Comparison of ENCODE assay signal across 23 mouse cellular contexts in genomic region chr7:89522170-89522569, GRCm38 (mm10). TPM values are rescaled to one million over a fixed set of nuclear protein-coding genes. Genes with fewer than 3 reads are reported as not detected.
DNase-seq lines count a peak whose midpoint lies in the region; ATAC-seq and TF ChIP-seq lines count a peak whose summit lies in the region.
"Had no signal": no experiment of that assay in that cellular context is flagged by ENCODE, and none has a peak within 500 bp of the region (broad histone marks: within the 10 kb centered on the region; RNA-seq: fewer than 3 reads in every experiment).

No protein-coding gene starts in this region.

- intact Hi-C loops in heart, postnatal 25 days (cut with DNase I): no loop called here

- H3K36me3 ChIP-seq in heart, embryonic 12.5 days: no peaks in the 10 kb centered on the region
- H3K36me3 ChIP-seq in lung, embryonic 14.5 days (ENCODE audit: insufficient read depth): no peaks in the 10 kb centered on the region
- no peaks in the 10 kb centered on the region for H3K36me3 ChIP-seq in intestine, embryonic 14.5 days (ENCODE audit: control insufficient read depth, insufficient read depth, low read length)
- no peaks in the 10 kb centered on the region for H3K36me3 ChIP-seq in limb, embryonic 14.5 days (ENCODE audit: control insufficient read depth, insufficient read depth, low read length)

- ATAC-seq in heart, embryonic 12.5 days (ENCODE audit: insufficient number of reproducible peaks, low FRiP score): no peak
- no peak for ATAC-seq in lung, embryonic 14.5 days (ENCODE audit: insufficient read depth)
- ATAC-seq in intestine, embryonic 14.5 days (replicated peaks; ENCODE audit: low FRiP score, low TSS enrichment, low read depth): no peak
- no peak for ATAC-seq in limb, embryonic 14.5 days (ENCODE audit: low FRiP score, low read depth)
- ATAC-seq: forebrain, embryonic 14.5 days; hindbrain, embryonic 16.5 days had no signal

- peak overlapping the region; percentile 62 for H3K4me2 ChIP-seq in heart, embryonic 12.5 days
- H3K4me2 ChIP-seq in lung, embryonic 14.5 days: peak overlapping the region; percentile 25
- peak overlapping the region; percentile 23; the same call in 1 of the 2 replicates for H3K4me2 ChIP-seq in intestine, embryonic 14.5 days (ENCODE audit: low read length)
- no peak overlapping the region for H3K4me2 ChIP-seq in limb, embryonic 14.5 days (replicated peaks; ENCODE audit: low read depth, low read length, severe bottlenecking)
- H3K4me2 ChIP-seq: liver, embryonic 11.5 days had no signal

- peak overlapping the region; percentile 18 for H3K4me3 ChIP-seq in heart, embryonic 12.5 days
- no peak overlapping the region for H3K4me3 ChIP-seq in lung, embryonic 14.5 days (ENCODE audit: low read depth, low read length)
- no peak overlapping the region for H3K4me3 ChIP-seq in intestine, embryonic 14.5 days (ENCODE audit: low read depth, low read length)
- H3K4me3 ChIP-seq in limb, embryonic 14.5 days (replicated peaks; ENCODE audit: low read length): no peak overlapping the region
- H3K4me3 ChIP-seq: erythroblast, embryonic 14.5 days; layer of hippocampus, adult 2 months; megakaryocyte, embryonic 14.5 days had no signal

- H3K4me1 ChIP-seq in heart, embryonic 12.5 days (replicated peaks): peaks cover 24% of the 10 kb centered on the region
- H3K4me1 ChIP-seq in lung, embryonic 14.5 days (ENCODE audit: insufficient read depth): no peaks in the 10 kb centered on the region
- H3K4me1 ChIP-seq in intestine, embryonic 14.5 days (replicated peaks; ENCODE audit: control insufficient read depth, insufficient read depth, low read length): no peaks in the 10 kb centered on the region
- H3K4me1 ChIP-seq in limb, embryonic 14.5 days (ENCODE audit: control insufficient read depth, insufficient read depth, low read length): 0 out of 2 replicates have a peak, but pooled peaks cover 2% of the 10 kb centered on the region

- WGBS in heart, embryonic 12.5 days: 13% methylated on average over 10 of the region's 10 CpGs
- 21% methylated on average over 10 of the region's 10 CpGs for WGBS in lung, embryonic 14.5 days
- WGBS in intestine, embryonic 14.5 days: 36% methylated on average over 10 of the region's 10 CpGs
- 33% methylated on average over 10 of the region's 10 CpGs for WGBS in limb, embryonic 14.5 days

- TF ChIP-seq POLR2A in limb, embryonic 14.5 days (IDR thresholded peaks at IDR 0.05; ENCODE audit: borderline replicate concordance, extremely low read depth, insufficient read depth, insufficient read length): no peak

- no peak for TF ChIP-seq CTCF in lung, embryonic 14.5 days (IDR thresholded peaks at IDR 0.05; ENCODE audit: low read depth)

- DNase-seq in heart, postnatal 25 days (ENCODE audit: low spot score): no peak
- no peak for DNase-seq in lung, embryonic 14.5 days
- no peak for DNase-seq in lung, postnatal 14 days
- DNase-seq in intestine, embryonic 14.5 days (ENCODE audit: low spot score): no peak
- peak; percentile 15 for DNase-seq in limb, embryonic 14.5 days (ENCODE audit: low spot score)
- DNase-seq in left cerebral cortex, adult 9 months (ENCODE audit: low spot score in 2 of 2): no peak
- DNase-seq: B cell, adult 2 months; cerebellum, adult 8-10 months; gastrocnemius, postnatal 10 days; kidney, adult 2 months; kidney, postnatal 10 days; layer of hippocampus, postnatal 36 days; lung, adult 2 months; midbrain, embryonic 14.5 days; spleen, adult 18-20 months had no signal

- no peaks in the 10 kb centered on the region for H3K27me3 ChIP-seq in heart, embryonic 12.5 days (replicated peaks)
- peaks cover 8% of the 10 kb centered on the region; the same call in 1 of the 2 replicates for H3K27me3 ChIP-seq in lung, embryonic 14.5 days (ENCODE audit: insufficient read depth, low read length)
- H3K27me3 ChIP-seq in intestine, embryonic 14.5 days (replicated peaks; ENCODE audit: control insufficient read depth, insufficient read depth, low read length): no peaks in the 10 kb centered on the region
- H3K27me3 ChIP-seq in limb, embryonic 14.5 days (ENCODE audit: control insufficient read depth, insufficient read depth, low read length): no peaks in the 10 kb centered on the region

- no peak overlapping the region for H3K27ac ChIP-seq in heart, embryonic 12.5 days (ENCODE audit: poor library complexity, severe bottlenecking)
- H3K27ac ChIP-seq in lung, embryonic 14.5 days (ENCODE audit: low read depth): no peak overlapping the region
- H3K27ac ChIP-seq in intestine, embryonic 14.5 days (ENCODE audit: low read depth): 0 out of 2 replicates have a peak overlapping the region, but pooled peaks have one; percentile 38
- no peak overlapping the region for H3K27ac ChIP-seq in limb, embryonic 14.5 days (replicated peaks; ENCODE audit: low read depth, low read length)
- H3K27ac ChIP-seq: layer of hippocampus, adult 2 months had no signal

- H3K9ac ChIP-seq in heart, embryonic 12.5 days: peak overlapping the region; percentile 17; the same call in 1 of the 2 replicates
- no peak overlapping the region for H3K9ac ChIP-seq in lung, embryonic 14.5 days
- no peak overlapping the region for H3K9ac ChIP-seq in intestine, embryonic 14.5 days (ENCODE audit: low read length)
- H3K9ac ChIP-seq in limb, embryonic 14.5 days (ENCODE audit: low read depth, low read length, severe bottlenecking): no peak overlapping the region

- H3K9me3 ChIP-seq in heart, embryonic 12.5 days (replicated peaks): no peaks in the 10 kb centered on the region
- H3K9me3 ChIP-seq in lung, embryonic 14.5 days (ENCODE audit: low read depth, low read length): no peaks in the 10 kb centered on the region; the same call in 1 of the 2 replicates
- H3K9me3 ChIP-seq in intestine, embryonic 14.5 days (ENCODE audit: control insufficient read depth, low read length): no peaks in the 10 kb centered on the region
- H3K9me3 ChIP-seq in limb, embryonic 14.5 days (ENCODE audit: control insufficient read depth, low read length): peaks cover 11% of the 10 kb centered on the region

RNA-seq across cellular contexts. Expression of gene Prss23, which starts 4.8 kb away (rescaled TPM):
- polyA plus RNA-seq in heart, embryonic 12.5 days (2016; fragmentation: Nextera tagmentation; extraction: Ambion mirVana): 33.5 and 34.9 TPM in 2 replicates
- total RNA-seq in heart, postnatal 25 days (2021): 10 to 100 TPM; 24.6 to 25.0 TPM
- polyA plus RNA-seq in lung, embryonic 14.5 days (2014; fragmentation: Nextera tagmentation; extraction: Ambion mirVana): 37.0 and 41.6 TPM in 2 replicates
- 97.3 and 103 TPM in 2 replicates for polyA plus RNA-seq in intestine, embryonic 14.5 days (2014; fragmentation: Nextera tagmentation; extraction: Ambion mirVana)
- polyA plus RNA-seq in limb, embryonic 14.5 days (2012; rRNA removed): 76.0 and 85.9 TPM in 2 replicates
- 60.6 and 66.3 TPM in 2 replicates for polyA plus RNA-seq in limb, embryonic 14.5 days (2014; fragmentation: Nextera tagmentation; extraction: Ambion mirVana)
- total RNA-seq: hematopoietic stem cell, adult 5-6 weeks had no signal
- polyA plus RNA-seq: erythroblast, embryonic 14.5 days had no signal
